Comparison of ENCODE assay signal across 1 mouse cellular context in genomic region chrX:152418512-152418911, GRCm38 (mm10). TPM values are rescaled to one million over a fixed set of nuclear protein-coding genes. Genes with fewer than 3 reads are reported as not detected.
"Had no signal": no experiment of that assay in that cellular context is flagged by ENCODE, and none has a peak within 500 bp of the region (broad histone marks: within the 10 kb centered on the region; RNA-seq: fewer than 3 reads in every experiment).

No protein-coding gene starts in this region.

RNA-seq across cellular contexts. Expression of gene Gpr173, which starts 50.0 kb away (rescaled TPM):
- polyA plus RNA-seq: macrophage had no signal
